Mouse (Mus musculus) bone marrow, adult 2 months (tissue): Measurements from ENCODE around the gene A330070K13Rik.

Source experiments
- CTCF ChIP-seq: fragments of 200-500 bp; IDR thresholded peaks from 2 replicates; pipeline ENCODE4 v1.5.1; 2011; ENCODE audit warnings: low read length, control low read depth; ENCODE audit not compliant: control insufficient read depth, insufficient read depth
- POLR2A ChIP-seq: fragments of 200-500 bp; IDR thresholded peaks from 2 replicates; pipeline ENCODE4 v1.6.1; 2011; ENCODE audit warnings: low read depth, mild to moderate bottlenecking, control low read depth, low read length, borderline replicate concordance; ENCODE audit not compliant: control insufficient read depth

DNA sequence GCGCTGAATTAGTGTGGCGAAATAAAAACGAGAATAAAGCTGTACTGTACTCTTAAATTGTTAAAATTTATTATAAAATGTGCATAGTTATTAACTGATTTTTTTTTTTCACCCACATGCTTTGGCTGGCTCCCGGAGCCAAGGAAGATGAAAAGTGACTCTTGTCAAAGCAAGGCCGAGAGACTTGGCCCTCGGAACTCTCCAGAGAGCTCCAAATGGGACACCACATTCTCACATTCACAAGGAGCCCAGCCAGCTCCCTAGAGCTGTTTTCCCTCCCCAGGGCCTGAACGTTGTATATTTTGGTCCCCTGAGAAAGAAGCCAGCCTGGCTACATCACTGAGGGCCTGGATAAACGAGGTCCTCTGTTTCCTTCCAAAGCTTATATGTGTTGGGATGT lies 10.0 kb upstream of the A330070K13Rik start:
- TF ChIP-seq POLR2A = no peak
- TF ChIP-seq CTCF = no peak
